Mouse (Mus musculus): Measurements from ENCODE around the gene Cpne8. TPM values are rescaled to one million over a fixed set of nuclear protein-coding genes. Genes with fewer than 3 reads are reported as not detected.
"Not testable (repeated sequence)": the region's sequence is repeated elsewhere in the genome, so short reads cannot be mapped to it uniquely, and the experiment has no call there.

Gene Cpne8
- polyA plus RNA-seq, 1 experiment from 2014 or later, result 13.8 TPM

DNA sequence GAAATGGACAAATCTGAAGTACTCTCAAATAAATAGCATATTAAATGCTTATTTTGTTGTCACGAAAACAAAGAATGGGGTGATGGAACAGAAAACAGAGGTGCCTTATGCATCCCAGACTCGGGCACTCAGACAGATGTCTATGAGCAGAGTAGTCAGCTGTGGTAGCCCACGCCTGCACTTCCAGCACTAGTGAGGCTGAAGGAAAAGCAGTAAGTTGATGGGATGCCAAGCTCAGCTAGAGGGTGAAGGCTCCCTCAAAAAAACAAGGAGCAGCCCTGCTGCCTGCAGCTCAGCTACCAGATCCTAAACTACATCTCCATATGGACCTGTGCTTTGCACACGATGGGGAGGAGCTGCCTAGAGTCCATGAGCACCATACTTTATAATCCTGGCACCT is 15.6 kb downstream of the Cpne8 start:
- Histone ChIP-seq H3K4me2 (no peak overlapping the region), H3K36me3 (no peaks in the 10 kb centered on the region), H3K9ac (no peak overlapping the region), H3K4me1 (no peaks in the 10 kb centered on the region), H3K27ac (no peak overlapping the region), H3K9me3 (replicated peaks) (no peaks in the 10 kb centered on the region), H3K4me3 (replicated peaks) (no peak overlapping the region), H3K27me3 (no peaks in the 10 kb centered on the region)
- no peak for ATAC-seq (replicated peaks; ENCODE audit: low FRiP score)
- 79% methylated on average over 4 of the region's 4 CpGs for WGBS

DNA sequence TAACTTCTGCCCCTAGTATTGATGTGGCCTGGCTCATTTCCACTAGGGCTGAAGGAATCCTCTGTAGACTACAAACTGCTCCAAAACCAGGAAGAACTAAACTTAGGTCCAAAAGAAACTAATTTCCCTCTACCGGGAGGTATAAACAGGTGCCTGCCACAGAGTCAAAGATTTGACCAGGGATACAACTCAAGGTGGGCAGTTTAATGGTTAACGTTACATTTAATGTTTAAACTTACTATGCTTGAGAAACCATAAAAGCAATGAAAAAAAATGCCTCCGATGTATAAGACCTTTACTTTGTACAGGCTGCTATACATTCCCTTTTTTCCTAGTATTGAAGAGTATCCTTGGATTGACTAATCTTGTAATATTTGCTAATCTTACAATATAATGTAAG is 18.5 kb downstream of the Cpne8 start:
- WGBS, result 70% methylated on average over 3 of the region's 3 CpGs

DNA sequence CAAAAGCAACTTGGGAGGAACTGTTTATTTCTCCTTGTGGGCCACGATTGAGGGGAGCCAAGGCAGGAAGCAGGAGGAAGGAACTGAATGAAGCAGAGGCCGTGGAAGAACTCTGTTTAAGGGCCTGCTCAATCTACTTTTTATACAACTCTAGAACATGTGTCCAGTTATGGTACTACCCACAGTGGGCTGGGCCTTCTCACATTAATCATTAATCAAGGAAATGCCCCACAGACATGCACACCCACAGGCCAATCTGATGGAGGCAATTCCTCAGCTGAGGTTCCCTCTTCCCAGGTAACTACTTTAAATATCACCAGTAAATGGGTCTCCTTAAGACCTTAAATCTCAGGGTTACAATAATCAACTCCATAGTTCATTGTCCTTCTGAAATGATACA is 21.2 kb downstream of the Cpne8 start:
- ATAC-seq (replicated peaks; ENCODE audit: low FRiP score), result no peak
- no peaks in the 10 kb centered on the region for H3K27me3 ChIP-seq
- H3K9ac ChIP-seq, result no peak overlapping the region
- no peaks in the 10 kb centered on the region for H3K4me1 ChIP-seq
- H3K27ac ChIP-seq, result no peak overlapping the region
- H3K4me2 ChIP-seq, result no peak overlapping the region
- no peaks in the 10 kb centered on the region for H3K9me3 ChIP-seq (replicated peaks)
- H3K4me3 ChIP-seq (replicated peaks), result no peak overlapping the region
- no peaks in the 10 kb centered on the region for H3K36me3 ChIP-seq
- 36% methylated on average over 2 of the region's 2 CpGs for WGBS

More for the DNA sequence above, 18.5 kb downstream of the Cpne8 start:
- Histone ChIP-seq H3K4me3 (replicated peaks) (no peak overlapping the region), H3K9ac (no peak overlapping the region), H3K9me3 (replicated peaks) (no peaks in the 10 kb centered on the region), H3K4me1 (no peaks in the 10 kb centered on the region), H3K36me3 (no peaks in the 10 kb centered on the region), H3K27me3 (no peaks in the 10 kb centered on the region), H3K4me2 (no peak overlapping the region), H3K27ac (peak overlapping the region; percentile 52; the same call in 1 of the 2 replicates)
- ATAC-seq (replicated peaks; ENCODE audit: low FRiP score), result 0 out of 2 replicates have a peak, but pooled peaks have one; percentile 15

DNA sequence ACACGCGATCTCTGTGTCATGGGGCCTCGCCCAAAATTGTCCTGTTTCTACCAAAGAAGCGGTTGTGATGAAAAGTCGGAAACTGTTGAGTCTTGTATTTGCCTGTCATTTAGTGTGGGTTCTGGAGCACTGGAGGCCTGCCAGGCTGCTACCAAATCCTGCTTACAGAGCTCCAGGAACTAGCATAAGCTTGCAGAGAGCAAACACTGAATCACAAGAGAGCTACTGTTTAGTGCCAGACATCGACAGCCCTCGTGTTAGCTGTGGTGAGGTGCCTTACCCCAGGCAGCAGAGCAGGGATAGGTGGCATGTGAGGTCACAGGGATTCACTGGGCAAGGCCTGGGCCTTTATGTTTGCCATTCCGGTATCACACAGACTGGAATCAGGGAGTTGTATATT is 22.7 kb downstream of the Cpne8 start:
- ATAC-seq (replicated peaks; ENCODE audit: low FRiP score), result no peak
- 90% methylated on average over 8 of the region's 8 CpGs for WGBS

DNA sequence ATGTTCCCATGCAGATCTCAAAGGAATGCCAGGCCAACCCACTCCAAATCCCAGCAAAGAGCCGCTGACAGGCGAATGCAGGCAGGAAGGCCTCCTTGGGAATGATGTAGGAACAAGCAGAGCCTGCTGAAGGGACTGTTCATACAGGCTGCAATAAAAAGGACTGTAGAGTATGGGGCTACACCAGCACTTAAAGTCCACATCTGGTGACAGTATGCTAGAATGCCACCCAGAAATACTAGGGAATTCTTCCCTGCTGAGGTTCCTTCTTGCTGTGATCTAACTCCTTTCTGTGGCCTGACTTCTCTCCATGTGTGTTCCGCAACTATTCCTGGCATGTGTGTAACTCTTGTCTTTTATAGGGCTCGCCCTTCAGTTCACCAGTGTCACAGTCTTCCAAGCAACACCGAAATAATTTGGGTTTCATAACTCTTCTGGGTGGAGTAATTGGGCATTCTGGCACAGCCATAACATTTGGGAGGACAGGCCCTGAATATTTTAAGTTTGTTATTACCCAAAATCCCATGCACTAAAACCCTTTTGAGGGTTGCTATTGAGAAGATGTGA is 32.1 kb downstream of the Cpne8 start:
- Histone ChIP-seq H3K27me3 (no peaks in the 10 kb centered on the region), H3K9ac (no peak overlapping the region), H3K27ac (no peak overlapping the region), H3K4me3 (replicated peaks) (no peak overlapping the region), H3K9me3 (replicated peaks) (peaks cover 5% of the 10 kb centered on the region; the same call in 1 of the 2 replicates), H3K36me3 (no peaks in the 10 kb centered on the region), H3K4me2 (no peak overlapping the region), H3K4me1 (no peaks in the 10 kb centered on the region)
- WGBS, result 94% methylated on average over 5 of the region's 5 CpGs
- no peak for ATAC-seq (replicated peaks; ENCODE audit: low FRiP score)

More for the DNA sequence above, 22.7 kb downstream of the Cpne8 start:
- Histone ChIP-seq H3K4me1 (no peaks in the 10 kb centered on the region), H3K4me3 (replicated peaks) (no peak overlapping the region), H3K36me3 (no peaks in the 10 kb centered on the region), H3K9me3 (replicated peaks) (no peaks in the 10 kb centered on the region), H3K27ac (no peak overlapping the region), H3K9ac (no peak overlapping the region), H3K27me3 (no peaks in the 10 kb centered on the region), H3K4me2 (no peak overlapping the region)

DNA sequence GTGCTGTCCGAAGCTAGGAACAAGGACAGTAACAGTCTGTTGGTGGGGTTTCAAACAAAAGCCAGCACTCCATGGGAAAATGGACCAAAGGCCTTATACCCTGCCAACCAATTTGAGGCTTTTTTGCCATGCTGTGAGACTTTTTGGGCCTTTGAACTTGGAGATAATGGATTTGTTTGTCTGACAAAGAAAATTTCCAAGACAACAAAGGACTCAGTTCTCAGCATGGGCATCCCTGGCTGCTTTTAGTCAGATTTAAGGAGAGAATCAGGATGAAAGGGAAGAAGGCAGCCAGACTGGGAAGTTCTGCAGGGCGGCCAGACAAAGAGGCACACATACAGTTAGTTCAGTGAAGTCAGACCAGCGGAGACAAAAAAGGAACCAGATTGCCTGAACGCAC is 32.9 kb downstream of the Cpne8 start:
- no peak overlapping the region for H3K4me3 ChIP-seq (replicated peaks)
- no peaks in the 10 kb centered on the region for H3K4me1 ChIP-seq
- no peak overlapping the region for H3K4me2 ChIP-seq
- H3K36me3 ChIP-seq, result no peaks in the 10 kb centered on the region
- no peak overlapping the region for H3K9ac ChIP-seq
- WGBS, result 84% methylated on average over 4 of the region's 4 CpGs
- ATAC-seq (replicated peaks; ENCODE audit: low FRiP score), result no peak
- no peaks in the 10 kb centered on the region for H3K27me3 ChIP-seq
- peaks cover 5% of the 10 kb centered on the region; the same call in 1 of the 2 replicates for H3K9me3 ChIP-seq (replicated peaks)
- no peak overlapping the region for H3K27ac ChIP-seq

DNA sequence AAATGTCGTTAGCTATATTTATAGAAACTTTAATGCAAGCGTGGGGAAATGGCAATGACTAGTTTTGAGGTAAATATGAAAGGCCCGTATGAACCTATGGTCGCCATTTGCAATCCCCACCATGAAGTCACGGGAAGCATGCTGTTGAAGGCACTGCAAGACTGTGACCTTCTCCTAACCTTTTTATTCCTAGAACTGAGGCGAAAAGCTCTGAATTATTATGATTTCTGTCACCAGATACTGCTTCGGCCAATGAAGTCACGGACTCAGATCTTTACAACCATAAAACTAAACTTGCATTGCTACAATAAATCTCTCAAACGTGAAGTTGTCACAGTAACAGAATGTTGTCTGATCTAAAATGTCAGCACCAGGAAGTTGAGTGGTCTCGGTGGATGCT is 33.4 kb downstream of the Cpne8 start:
- ATAC-seq (replicated peaks; ENCODE audit: low FRiP score), result no peak
- no peak overlapping the region for H3K9ac ChIP-seq
- no peak overlapping the region for H3K4me3 ChIP-seq (replicated peaks)
- peaks cover 5% of the 10 kb centered on the region; the same call in 1 of the 2 replicates for H3K9me3 ChIP-seq (replicated peaks)
- no peak overlapping the region for H3K4me2 ChIP-seq
- H3K4me1 ChIP-seq, result no peaks in the 10 kb centered on the region
- H3K27me3 ChIP-seq, result no peaks in the 10 kb centered on the region
- H3K27ac ChIP-seq, result no peak overlapping the region
- no peaks in the 10 kb centered on the region for H3K36me3 ChIP-seq
- 81% methylated on average over 10 of the region's 10 CpGs for WGBS

DNA sequence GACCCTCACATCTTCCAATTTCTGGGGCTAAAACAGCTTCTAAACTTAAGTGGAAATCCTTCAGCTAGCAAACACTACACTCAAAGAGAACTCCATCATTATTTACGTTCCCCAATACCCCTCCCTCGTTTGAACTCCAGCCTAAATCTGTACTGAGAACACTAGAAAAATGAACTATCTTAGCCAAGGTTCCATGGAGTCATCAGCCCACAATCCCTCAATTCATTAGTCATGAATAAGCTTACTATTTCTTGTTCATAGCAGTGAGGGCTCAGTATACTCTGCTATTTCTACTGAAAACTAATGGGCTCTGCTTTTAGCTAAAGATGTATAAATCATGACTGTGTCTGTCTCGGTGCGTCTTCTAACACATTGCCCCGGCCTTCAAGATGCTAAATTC is 55.0 kb downstream of the Cpne8 start:
- Histone ChIP-seq H3K4me1 (no peaks in the 10 kb centered on the region), H3K9ac (no peak overlapping the region), H3K4me3 (replicated peaks) (no peak overlapping the region), H3K4me2 (no peak overlapping the region), H3K9me3 (replicated peaks) (no peaks in the 10 kb centered on the region), H3K27me3 (no peaks in the 10 kb centered on the region), H3K27ac (no peak overlapping the region), H3K36me3 (no peaks in the 10 kb centered on the region)
- WGBS, result 65% methylated on average over 5 of the region's 5 CpGs
- no peak for ATAC-seq (replicated peaks; ENCODE audit: low FRiP score)

DNA sequence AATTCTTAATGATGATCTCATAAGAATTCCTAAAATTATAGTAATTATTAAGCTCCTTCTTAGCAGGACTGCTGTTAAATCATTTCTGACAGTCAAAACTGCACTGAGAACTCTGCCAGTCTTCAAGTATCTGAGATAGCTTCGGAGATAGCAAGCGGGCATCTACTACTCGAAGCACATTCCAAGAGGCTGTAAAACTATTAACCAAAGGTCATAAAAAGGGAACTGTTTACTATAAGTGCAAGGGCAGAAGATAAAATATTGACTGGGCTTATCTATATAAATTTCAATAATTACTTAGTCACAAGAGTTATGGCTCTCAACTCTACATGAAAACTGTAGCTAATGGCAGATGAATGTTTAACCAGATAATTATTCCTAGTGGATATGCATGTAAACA is 57.2 kb downstream of the Cpne8 start:
- H3K4me3 ChIP-seq (replicated peaks), result no peak overlapping the region
- no peaks in the 10 kb centered on the region for H3K36me3 ChIP-seq
- no peak overlapping the region for H3K9ac ChIP-seq
- no peaks in the 10 kb centered on the region for H3K27me3 ChIP-seq
- H3K4me1 ChIP-seq, result no peaks in the 10 kb centered on the region
- no peak for ATAC-seq (replicated peaks; ENCODE audit: low FRiP score)
- WGBS, result 71% methylated on average over 3 of the region's 3 CpGs
- no peaks in the 10 kb centered on the region for H3K9me3 ChIP-seq (replicated peaks)
- H3K27ac ChIP-seq, result no peak overlapping the region
- H3K4me2 ChIP-seq, result no peak overlapping the region

DNA sequence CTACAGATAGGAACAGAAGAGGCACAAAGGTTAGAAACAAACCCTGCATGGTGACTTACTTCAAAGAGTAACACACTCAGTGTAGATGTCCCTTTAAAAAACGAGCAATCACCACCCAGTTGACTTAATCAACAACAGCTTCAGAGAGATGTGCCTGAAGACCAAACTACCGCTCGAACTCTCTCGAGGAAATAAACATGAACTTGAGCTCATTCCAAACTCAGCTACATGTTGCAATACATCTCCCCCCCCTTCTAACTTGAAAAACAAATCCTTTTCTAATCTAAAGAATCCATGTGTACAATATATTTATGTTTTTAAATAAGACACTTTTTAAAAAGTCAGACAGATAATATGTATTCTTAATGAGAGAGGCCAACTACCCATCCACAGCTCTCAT is 59.5 kb downstream of the Cpne8 start:
- Histone ChIP-seq H3K36me3 (no peaks in the 10 kb centered on the region), H3K9me3 (replicated peaks) (no peaks in the 10 kb centered on the region), H3K4me2 (no peak overlapping the region), H3K4me1 (peaks cover 6% of the 10 kb centered on the region), H3K27me3 (no peaks in the 10 kb centered on the region), H3K27ac (no peak overlapping the region), H3K9ac (no peak overlapping the region), H3K4me3 (replicated peaks) (no peak overlapping the region)
- WGBS, result 65% methylated on average over 4 of the region's 4 CpGs
- no peak for ATAC-seq (replicated peaks; ENCODE audit: low FRiP score)

DNA sequence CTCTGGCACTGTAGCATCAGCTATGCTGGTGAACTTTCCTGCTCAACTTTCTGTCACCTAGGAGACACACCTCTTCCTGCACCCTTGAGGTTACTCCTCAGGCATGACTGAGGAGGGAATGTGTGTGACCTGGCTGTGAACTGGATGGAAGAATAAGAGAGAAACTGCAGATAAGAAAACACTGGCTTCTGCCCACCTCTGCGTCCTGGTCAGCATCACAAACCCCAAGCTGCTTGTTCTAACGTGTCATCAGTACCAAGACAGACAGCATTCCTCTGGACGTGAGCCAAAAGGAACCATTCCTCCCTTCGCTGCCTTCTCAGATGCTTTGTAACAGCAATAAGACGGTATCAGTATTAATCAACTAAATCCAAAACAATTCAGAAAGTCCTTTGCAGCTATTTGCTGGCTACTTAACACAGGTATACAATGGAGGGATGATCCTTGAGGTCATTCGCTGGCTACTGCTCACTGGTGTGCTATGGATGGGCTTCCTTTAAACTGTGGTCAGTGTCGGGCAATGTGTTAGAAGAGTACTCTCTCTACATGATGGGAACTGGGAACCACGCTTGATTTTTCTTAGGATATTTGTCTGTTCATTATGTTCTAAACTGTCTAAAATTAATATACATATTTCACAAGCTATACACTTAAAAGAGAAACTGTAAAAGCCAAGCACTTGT is 63.0 kb downstream of the Cpne8 start:
- H3K9me3 ChIP-seq (replicated peaks), result no peaks in the 10 kb centered on the region
- 56% methylated on average over 8 of the region's 8 CpGs for WGBS
- no peak; the same call in 1 of the 2 replicates for ATAC-seq (replicated peaks; ENCODE audit: low FRiP score)

DNA sequence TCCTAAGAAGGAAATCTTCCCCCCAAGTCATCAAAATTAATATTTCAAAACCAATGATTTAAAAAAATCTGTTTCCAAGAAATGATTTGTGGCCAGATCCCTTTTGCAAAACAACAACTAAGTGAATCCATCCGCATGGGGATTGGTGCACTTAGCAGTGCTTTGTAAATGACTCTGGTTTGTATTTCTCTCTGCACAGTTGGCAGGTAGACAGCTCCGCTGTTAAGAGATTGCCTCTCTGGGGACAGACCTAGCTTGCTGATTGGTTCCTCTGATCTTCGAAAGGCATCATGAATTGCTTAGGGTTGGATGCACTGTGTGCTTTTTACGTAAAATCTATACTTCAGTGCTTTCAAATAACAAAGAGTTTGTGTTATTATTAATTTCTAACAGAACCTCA is 68.5 kb downstream of the Cpne8 start:
- H3K4me2 ChIP-seq; H3K9ac ChIP-seq; H3K27me3 ChIP-seq; H3K9me3 ChIP-seq (replicated peaks); ATAC-seq (replicated peaks; ENCODE audit: low FRiP score); H3K36me3 ChIP-seq; H3K4me3 ChIP-seq (replicated peaks); H3K27ac ChIP-seq: not testable (repeated sequence)
- WGBS, result 77% methylated on average over 4 of the region's 4 CpGs
- 0 out of 2 replicates have a peak, but pooled peaks cover 10% of the 10 kb centered on the region for H3K4me1 ChIP-seq

More for the DNA sequence above, 63.0 kb downstream of the Cpne8 start:
- Histone ChIP-seq H3K27me3 (no peaks in the 10 kb centered on the region), H3K9ac (no peak overlapping the region), H3K4me2 (no peak overlapping the region), H3K4me3 (replicated peaks) (no peak overlapping the region), H3K27ac (no peak overlapping the region), H3K36me3 (no peaks in the 10 kb centered on the region), H3K4me1 (peaks cover 6% of the 10 kb centered on the region)

All from kidney, embryonic 15.5 days (tissue).